Mouse (Mus musculus): ENCODE results near the gene Dennd1b.

Dennd1b gene

GRCm38 (mm10) chr1:139174058-139174832, 211.0 kb downstream of the Dennd1b start:
- in situ Hi-C loops (cut with MboI; ENCODE audit: low sequenced_read_pairs): no loop called here

- in situ Hi-C loops (cut with MboI; ENCODE audit: low sequenced_read_pairs): no loop called here
Observed at GRCm38 (mm10) chr1:139179707-139180106, 216.5 kb downstream of the Dennd1b start.

GRCm38 (mm10) chr1:139180481-139181149, 217.4 kb downstream of the Dennd1b start:
- in situ Hi-C loops (cut with MboI; ENCODE audit: low sequenced_read_pairs): no loop called here

GRCm38 (mm10) chr1:139192635-139193034, 229.4 kb downstream of the Dennd1b start:
- in situ Hi-C loops (cut with MboI; ENCODE audit: low sequenced_read_pairs): no loop called here

GRCm38 (mm10) chr1:139194011-139194410, 230.8 kb downstream of the Dennd1b start:
- in situ Hi-C loops (cut with MboI; ENCODE audit: low sequenced_read_pairs): no loop called here

GRCm38 (mm10) chr1:139194428-139195028, 231.3 kb downstream of the Dennd1b start:
- in situ Hi-C loops (cut with MboI; ENCODE audit: low sequenced_read_pairs): no loop called here

- in situ Hi-C loops (cut with MboI; ENCODE audit: low sequenced_read_pairs): no loop called here
Observed at GRCm38 (mm10) chr1:139203026-139203425, 239.8 kb downstream of the Dennd1b start.

- in situ Hi-C loops (cut with MboI; ENCODE audit: low sequenced_read_pairs): no loop called here
Observed at GRCm38 (mm10) chr1:139206259-139206658, 243.0 kb downstream of the Dennd1b start.

- in situ Hi-C loops (cut with MboI; ENCODE audit: low sequenced_read_pairs): no loop called here
Observed at GRCm38 (mm10) chr1:139209796-139210195, 246.6 kb downstream of the Dennd1b start.

GRCm38 (mm10) chr1:139210505-139210904, 247.3 kb downstream of the Dennd1b start:
- in situ Hi-C loops (cut with MboI; ENCODE audit: low sequenced_read_pairs): no loop called here

- in situ Hi-C loops (cut with MboI; ENCODE audit: low sequenced_read_pairs): no loop called here
Observed at GRCm38 (mm10) chr1:139215311-139215710, 252.1 kb downstream of the Dennd1b start.

- in situ Hi-C loops (cut with MboI; ENCODE audit: low sequenced_read_pairs): no loop called here
Observed at GRCm38 (mm10) chr1:139223804-139224203, 260.6 kb downstream of the Dennd1b start.

- in situ Hi-C loops (cut with MboI; ENCODE audit: low sequenced_read_pairs): no loop called here
Observed at GRCm38 (mm10) chr1:139224309-139224949, 261.2 kb downstream of the Dennd1b start.

Measured in CH12F3 (cell line).